Mouse (Mus musculus): ENCODE measurements around the gene Cnksr3. TPM values are rescaled to one million over a fixed set of nuclear protein-coding genes. Genes with fewer than 3 reads are reported as not detected.

The Cnksr3 gene
- 8.8 TPM for total RNA-seq (2023)

GRCm38 (mm10) chr10:7211696-7212482 lies at the start of gene Cnksr3:
Cnksr3 (minus strand) TSS chr10:7212237.

Other genes with a start within 250 kb of the Cnksr3 start
- 164 TPM for gene Ipcef1, start 159.8 kb downstream of the Cnksr3 start, total RNA-seq (2023)